Mouse (Mus musculus): Measurements from ENCODE around the gene Ccl25. TPM values are rescaled to one million over a fixed set of nuclear protein-coding genes. Genes with fewer than 3 reads are reported as not detected.

Ccl25 gene
- polyA plus RNA-seq, 1 experiment from 2014 or later = 19.7 TPM

DNA sequence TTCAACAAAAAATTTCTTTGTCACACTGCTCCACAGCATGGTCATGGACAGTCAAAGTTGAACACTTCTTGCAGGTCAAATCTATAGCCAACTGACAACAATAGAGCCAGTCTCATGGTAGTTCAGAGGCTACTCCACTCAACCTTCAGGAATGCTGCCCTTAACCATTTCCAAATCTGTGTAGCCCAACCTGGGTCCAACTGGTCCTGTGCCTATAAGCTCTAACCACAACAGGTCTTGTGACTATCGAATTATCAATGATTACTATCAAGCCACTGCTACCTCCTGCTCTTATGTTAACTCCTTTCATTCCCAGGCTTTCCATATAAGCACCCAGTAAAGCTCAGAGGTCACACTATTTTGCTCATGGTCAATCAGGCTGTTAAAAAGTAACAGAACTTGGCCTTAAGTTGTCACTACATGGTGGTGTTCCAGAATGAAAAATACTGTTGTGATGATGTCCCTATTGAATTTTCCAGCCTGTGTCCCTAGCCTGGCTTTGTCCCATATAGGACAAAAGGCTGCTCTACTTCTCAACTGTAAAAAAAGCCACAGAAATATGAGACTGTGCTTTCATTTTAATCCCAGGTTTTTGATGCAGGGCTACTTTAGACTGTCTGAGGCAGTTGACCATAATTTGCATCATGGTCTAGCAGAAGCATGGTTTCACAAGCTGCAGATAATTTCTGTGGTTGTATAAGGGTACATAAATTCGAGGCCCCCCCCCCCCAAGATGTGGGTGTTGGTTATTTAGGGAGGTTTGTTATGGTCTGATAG lies 6.0 kb upstream of the Ccl25 start:
- peaks cover 43% of the 10 kb centered on the region for H3K4me1 ChIP-seq
- WGBS = 90% methylated on average over 2 of the region's 2 CpGs
- no peaks in the 10 kb centered on the region for H3K27me3 ChIP-seq (replicated peaks)
- no peak overlapping the region for H3K9ac ChIP-seq (replicated peaks)
- no peak for ATAC-seq (ENCODE audit: low FRiP score)
- no peak overlapping the region for H3K4me3 ChIP-seq (replicated peaks)
- H3K27ac ChIP-seq (replicated peaks) = no peak overlapping the region
- peaks cover 16% of the 10 kb centered on the region for H3K36me3 ChIP-seq
- no peak overlapping the region for H3K4me2 ChIP-seq
- no peaks in the 10 kb centered on the region for H3K9me3 ChIP-seq (replicated peaks)

DNA sequence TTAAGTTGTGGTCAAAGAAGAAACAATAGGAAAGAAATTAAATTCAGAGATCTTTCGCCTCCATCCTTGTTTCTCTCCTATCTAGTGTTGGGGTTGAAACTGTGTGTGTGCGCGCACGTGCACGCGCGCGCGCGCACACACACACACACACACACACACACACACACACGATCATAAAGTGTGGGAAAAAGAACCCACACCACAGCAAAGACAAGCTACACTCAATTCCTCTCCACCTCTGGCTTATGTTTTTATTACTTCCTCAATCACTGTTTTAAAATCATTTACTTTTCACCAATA lies 5.5 kb upstream of the Ccl25 start:
- WGBS = 99% methylated on average over 11 of the region's 11 CpGs
- H3K9ac ChIP-seq (replicated peaks) = no peak overlapping the region
- H3K4me1 ChIP-seq = peaks cover 44% of the 10 kb centered on the region
- no peaks in the 10 kb centered on the region for H3K27me3 ChIP-seq (replicated peaks)
- ATAC-seq (ENCODE audit: low FRiP score) = no peak
- H3K4me2 ChIP-seq = no peak overlapping the region
- no peak overlapping the region for H3K27ac ChIP-seq (replicated peaks)
- H3K36me3 ChIP-seq = peaks cover 16% of the 10 kb centered on the region
- no peak overlapping the region for H3K4me3 ChIP-seq (replicated peaks)
- no peaks in the 10 kb centered on the region for H3K9me3 ChIP-seq (replicated peaks)

DNA sequence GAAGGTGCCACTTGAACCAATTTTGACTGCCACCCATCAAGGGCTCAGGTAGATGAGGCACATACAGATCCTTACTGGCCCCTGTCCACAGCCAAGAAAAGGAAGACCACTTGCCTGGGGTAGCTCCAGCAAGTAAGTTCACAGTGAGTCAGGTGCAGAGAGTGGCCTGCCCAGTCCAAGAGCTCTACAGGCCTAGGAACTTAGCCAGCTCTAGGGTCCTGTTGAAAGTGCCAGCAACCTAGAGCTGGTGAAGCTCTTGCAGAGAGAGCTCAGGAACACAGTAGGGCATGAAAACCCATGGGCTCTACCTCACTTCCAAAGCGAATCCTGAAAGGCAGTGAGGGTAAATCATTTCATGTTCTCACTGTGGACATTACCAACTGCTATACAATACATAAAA lies 4.6 kb upstream of the Ccl25 start:
- Histone ChIP-seq H3K36me3 (peaks cover 16% of the 10 kb centered on the region), H3K9ac (replicated peaks) (no peak overlapping the region), H3K4me1 (peaks cover 44% of the 10 kb centered on the region), H3K27me3 (replicated peaks) (no peaks in the 10 kb centered on the region), H3K9me3 (replicated peaks) (no peaks in the 10 kb centered on the region), H3K4me3 (replicated peaks) (no peak overlapping the region), H3K4me2 (no peak overlapping the region), H3K27ac (replicated peaks) (no peak overlapping the region)
- 100% methylated on average over 1 of the region's 1 CpGs for WGBS
- ATAC-seq (ENCODE audit: low FRiP score) = no peak

DNA sequence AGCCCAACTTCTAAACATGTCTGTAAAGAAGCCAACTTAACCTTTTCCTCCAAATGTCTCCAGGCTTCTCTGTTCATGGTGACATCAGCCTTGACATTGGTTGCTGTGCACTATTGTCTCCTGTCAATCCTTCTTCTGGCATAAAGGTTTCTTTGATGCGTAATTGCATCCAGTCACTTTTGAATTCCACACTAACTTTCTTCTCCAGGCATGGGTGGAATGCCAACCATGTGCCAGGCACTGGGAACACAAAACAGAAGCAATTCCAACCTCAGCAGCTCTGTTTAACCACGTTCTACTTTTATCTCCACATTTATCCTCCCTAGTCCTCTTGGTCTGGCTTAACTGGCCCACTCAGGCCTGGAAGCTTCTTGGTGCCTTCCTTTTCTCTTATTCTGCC lies 4.0 kb upstream of the Ccl25 start:
- H3K36me3 ChIP-seq = peaks cover 16% of the 10 kb centered on the region
- H3K27ac ChIP-seq (replicated peaks) = no peak overlapping the region
- WGBS = 84% methylated on average over 2 of the region's 2 CpGs
- no peak for ATAC-seq (ENCODE audit: low FRiP score)
- H3K9ac ChIP-seq (replicated peaks) = no peak overlapping the region
- H3K27me3 ChIP-seq (replicated peaks) = no peaks in the 10 kb centered on the region
- peaks cover 50% of the 10 kb centered on the region for H3K4me1 ChIP-seq
- no peak overlapping the region for H3K4me3 ChIP-seq (replicated peaks)
- H3K4me2 ChIP-seq = no peak overlapping the region
- H3K9me3 ChIP-seq (replicated peaks) = no peaks in the 10 kb centered on the region

DNA sequence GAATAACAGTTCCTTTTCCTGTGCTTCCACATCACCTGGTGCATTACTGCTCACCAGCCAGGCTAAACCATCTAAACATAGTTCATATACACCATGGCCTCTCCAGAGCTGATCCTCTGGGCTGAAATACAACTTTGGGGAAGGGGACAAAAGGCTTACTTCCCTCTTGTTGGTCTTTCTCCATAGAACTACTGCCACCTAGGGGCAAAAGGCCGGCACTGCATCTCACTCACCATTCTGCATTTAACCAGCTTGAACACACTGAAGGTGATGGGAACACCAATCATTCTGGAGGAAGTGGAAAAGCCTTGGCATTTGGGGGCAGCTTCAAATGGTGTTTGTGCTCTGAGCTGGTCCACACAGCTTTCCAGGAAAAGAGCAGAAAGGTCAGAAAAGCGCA lies 2.5 kb upstream of the Ccl25 start:
- Histone ChIP-seq H3K4me1 (peaks cover 56% of the 10 kb centered on the region), H3K27me3 (replicated peaks) (no peaks in the 10 kb centered on the region), H3K4me3 (replicated peaks) (peak overlapping the region; percentile 4; the same call in 1 of the 2 replicates), H3K27ac (replicated peaks) (no peak overlapping the region; the same call in 1 of the 2 replicates), H3K9ac (replicated peaks) (no peak overlapping the region), H3K9me3 (replicated peaks) (no peaks in the 10 kb centered on the region), H3K36me3 (peaks cover 16% of the 10 kb centered on the region), H3K4me2 (peak overlapping the region; percentile 92)
- 35% methylated on average over 2 of the region's 2 CpGs for WGBS
- no peak for ATAC-seq (ENCODE audit: low FRiP score)

DNA sequence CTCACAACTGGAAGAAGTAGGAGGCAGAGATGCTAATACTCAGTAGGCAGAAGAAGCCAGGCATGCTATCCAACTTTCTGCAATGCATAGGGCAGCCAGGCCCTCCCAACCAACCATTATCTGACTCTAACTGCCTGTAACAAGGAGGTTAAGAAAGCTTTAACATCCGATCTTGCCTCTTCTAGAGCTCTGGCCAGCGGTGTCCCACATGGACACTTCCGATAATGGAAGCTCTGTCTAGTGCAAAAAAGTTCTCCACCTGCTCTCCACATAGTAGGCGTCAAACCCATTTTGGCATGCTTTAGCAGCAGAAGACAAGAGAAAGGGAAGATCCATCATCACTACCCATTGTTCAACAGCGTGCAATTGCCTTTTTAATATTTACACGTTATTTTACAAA lies 1.1 kb upstream of the Ccl25 start:
- peaks cover 57% of the 10 kb centered on the region for H3K4me1 ChIP-seq
- peak overlapping the region; percentile 82 for H3K9ac ChIP-seq (replicated peaks)
- peak overlapping the region; percentile 71 for H3K4me3 ChIP-seq (replicated peaks)
- peak overlapping the region; percentile 92 for H3K4me2 ChIP-seq
- peaks cover 30% of the 10 kb centered on the region for H3K36me3 ChIP-seq
- no peaks in the 10 kb centered on the region for H3K9me3 ChIP-seq (replicated peaks)
- no peak overlapping the region; the same call in 1 of the 2 replicates for H3K27ac ChIP-seq (replicated peaks)
- 2% methylated on average over 6 of the region's 6 CpGs for WGBS
- no peaks in the 10 kb centered on the region for H3K27me3 ChIP-seq (replicated peaks)
- no peak for ATAC-seq (ENCODE audit: low FRiP score)

DNA sequence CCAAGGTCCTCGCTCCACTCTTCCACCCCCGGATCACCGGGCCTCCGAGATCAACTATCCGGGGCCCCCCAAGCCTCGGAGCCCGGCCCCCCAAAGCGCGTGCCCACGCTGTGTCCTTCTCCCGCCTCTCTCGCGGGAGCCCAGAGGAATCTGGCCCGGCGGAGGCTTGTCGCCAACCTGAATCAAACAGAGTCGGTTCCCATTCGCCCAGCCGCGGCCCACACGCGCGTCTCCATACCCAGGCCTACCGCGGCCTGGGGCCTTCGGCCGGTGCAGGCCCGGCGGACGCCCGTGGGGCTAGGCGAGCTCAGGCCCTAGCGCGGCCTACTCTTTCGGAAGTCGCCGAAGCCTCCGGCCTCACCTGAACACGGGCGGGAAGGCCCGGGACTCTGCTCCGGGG lies 485 bp upstream of the Ccl25 start:
- peak overlapping the region; percentile 82 for H3K9ac ChIP-seq (replicated peaks)
- H3K4me2 ChIP-seq = peak overlapping the region; percentile 92
- peak overlapping the region; percentile 93 for H3K27ac ChIP-seq (replicated peaks)
- H3K9me3 ChIP-seq (replicated peaks) = no peaks in the 10 kb centered on the region
- H3K36me3 ChIP-seq = peaks cover 36% of the 10 kb centered on the region
- WGBS = under 1% methylated on average over 42 of the region's 42 CpGs
- H3K27me3 ChIP-seq (replicated peaks) = no peaks in the 10 kb centered on the region
- peak; percentile 69 for ATAC-seq (ENCODE audit: low FRiP score)
- peak overlapping the region; percentile 71 for H3K4me3 ChIP-seq (replicated peaks)
- peaks cover 53% of the 10 kb centered on the region for H3K4me1 ChIP-seq

DNA sequence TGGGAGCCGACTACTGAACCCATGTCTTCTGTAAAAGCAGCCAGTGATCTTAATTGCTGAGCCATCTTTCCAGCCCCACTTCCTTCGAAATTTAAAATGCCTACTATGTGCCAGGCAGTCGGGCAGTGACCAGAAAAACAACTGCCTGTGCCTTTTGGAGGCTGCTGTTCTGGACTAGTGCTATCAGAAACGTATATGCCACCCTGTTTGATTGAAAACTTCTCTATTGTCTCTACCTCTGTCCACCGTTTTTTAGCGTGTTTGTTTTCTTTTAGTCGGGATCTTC lies 684 bp downstream of the Ccl25 start:
- Histone ChIP-seq H3K27ac (replicated peaks) (peak overlapping the region; percentile 93), H3K27me3 (replicated peaks) (no peaks in the 10 kb centered on the region), H3K4me2 (peak overlapping the region; percentile 75), H3K9ac (replicated peaks) (peak overlapping the region; percentile 82), H3K9me3 (replicated peaks) (no peaks in the 10 kb centered on the region), H3K36me3 (peaks cover 44% of the 10 kb centered on the region), H3K4me3 (replicated peaks) (peak overlapping the region; percentile 71), H3K4me1 (peaks cover 50% of the 10 kb centered on the region)
- WGBS = 40% methylated on average over 7 of the region's 7 CpGs
- no peak for ATAC-seq (ENCODE audit: low FRiP score)

DNA sequence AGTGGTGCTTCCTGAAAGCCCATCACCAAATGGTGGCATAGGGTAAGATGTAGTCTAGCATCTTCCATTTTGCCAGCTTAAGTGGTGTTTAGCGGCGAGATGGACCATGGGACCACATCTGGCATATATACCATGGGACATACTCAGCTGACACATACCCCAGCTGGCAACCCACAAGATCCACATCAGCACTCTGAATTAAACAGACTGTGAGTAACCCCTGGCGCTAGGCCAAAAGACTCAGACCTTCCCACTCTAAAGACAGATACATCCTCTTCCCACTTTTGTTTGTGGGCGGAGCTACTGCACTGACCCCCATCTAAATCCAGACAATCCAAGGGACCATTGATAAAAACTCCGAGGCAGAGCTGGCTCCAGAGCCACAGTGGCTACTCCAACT lies 4.0 kb downstream of the Ccl25 start:
- 90% methylated on average over 5 of the region's 5 CpGs for WGBS

DNA sequence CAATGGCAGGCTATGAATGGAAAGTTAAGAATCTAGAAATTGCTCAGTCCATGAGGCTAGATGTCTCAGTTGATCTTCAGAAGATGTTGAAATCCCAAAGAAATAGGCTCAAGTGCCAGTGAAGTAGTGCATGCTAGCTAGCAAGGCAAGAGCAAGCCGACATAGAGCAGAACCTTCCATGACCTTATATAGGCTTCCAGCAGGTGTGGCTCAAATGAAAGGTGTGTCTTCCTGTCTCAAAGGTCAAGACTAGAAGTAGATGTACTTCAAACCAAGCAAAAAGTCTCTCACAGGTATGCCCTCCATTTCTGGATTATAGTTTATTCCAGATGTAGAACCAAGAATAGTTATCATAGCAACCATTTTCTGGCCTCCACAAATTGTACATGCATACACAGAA lies 9.0 kb downstream of the Ccl25 start:
- no peaks in the 10 kb centered on the region for H3K4me1 ChIP-seq
- H3K4me2 ChIP-seq = no peak overlapping the region
- no peak overlapping the region for H3K27ac ChIP-seq (replicated peaks)
- 100% methylated on average over 1 of the region's 1 CpGs for WGBS
- ATAC-seq (ENCODE audit: low FRiP score) = no peak
- no peaks in the 10 kb centered on the region for H3K9me3 ChIP-seq (replicated peaks)
- no peaks in the 10 kb centered on the region for H3K27me3 ChIP-seq (replicated peaks)
- no peak overlapping the region for H3K4me3 ChIP-seq (replicated peaks)
- H3K36me3 ChIP-seq = peaks cover 85% of the 10 kb centered on the region
- no peak overlapping the region for H3K9ac ChIP-seq (replicated peaks)

More for the DNA sequence above, 4.0 kb downstream of the Ccl25 start:
- no peak overlapping the region for H3K9ac ChIP-seq (replicated peaks)
- H3K4me2 ChIP-seq = no peak overlapping the region
- no peak for ATAC-seq (ENCODE audit: low FRiP score)
- H3K27ac ChIP-seq (replicated peaks) = no peak overlapping the region
- no peaks in the 10 kb centered on the region for H3K27me3 ChIP-seq (replicated peaks)
- H3K4me1 ChIP-seq = peaks cover 17% of the 10 kb centered on the region
- peaks cover 58% of the 10 kb centered on the region for H3K36me3 ChIP-seq
- H3K4me3 ChIP-seq (replicated peaks) = no peak overlapping the region
- no peaks in the 10 kb centered on the region for H3K9me3 ChIP-seq (replicated peaks)

DNA sequence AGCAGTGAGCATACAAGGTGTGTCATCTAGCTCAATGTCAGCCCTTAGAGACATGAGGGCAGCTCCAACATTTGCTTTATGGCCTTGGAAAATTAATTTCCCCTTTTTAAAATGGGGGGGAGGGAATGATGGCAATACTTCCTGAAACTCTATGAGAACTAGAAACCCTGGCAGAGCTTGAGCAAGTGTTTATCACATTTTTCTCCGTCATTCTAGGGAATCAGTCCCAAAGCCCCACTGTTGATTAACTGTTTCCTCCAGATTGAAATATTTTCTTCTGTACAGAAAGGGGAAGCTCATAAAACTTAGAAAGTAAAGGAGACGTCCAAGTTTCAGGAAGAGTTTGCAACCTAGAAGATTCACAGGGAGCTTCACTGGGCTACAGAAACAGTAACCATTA lies 10.7 kb downstream of the Ccl25 start:
- no peaks in the 10 kb centered on the region for H3K9me3 ChIP-seq (replicated peaks)
- H3K4me1 ChIP-seq = no peaks in the 10 kb centered on the region
- H3K27ac ChIP-seq (replicated peaks) = no peak overlapping the region
- WGBS = 94% methylated on average over 2 of the region's 2 CpGs
- H3K4me2 ChIP-seq = no peak overlapping the region
- H3K27me3 ChIP-seq (replicated peaks) = no peaks in the 10 kb centered on the region
- H3K36me3 ChIP-seq = peaks cover 75% of the 10 kb centered on the region
- ATAC-seq (ENCODE audit: low FRiP score) = no peak
- no peak overlapping the region for H3K4me3 ChIP-seq (replicated peaks)
- no peak overlapping the region for H3K9ac ChIP-seq (replicated peaks)

DNA sequence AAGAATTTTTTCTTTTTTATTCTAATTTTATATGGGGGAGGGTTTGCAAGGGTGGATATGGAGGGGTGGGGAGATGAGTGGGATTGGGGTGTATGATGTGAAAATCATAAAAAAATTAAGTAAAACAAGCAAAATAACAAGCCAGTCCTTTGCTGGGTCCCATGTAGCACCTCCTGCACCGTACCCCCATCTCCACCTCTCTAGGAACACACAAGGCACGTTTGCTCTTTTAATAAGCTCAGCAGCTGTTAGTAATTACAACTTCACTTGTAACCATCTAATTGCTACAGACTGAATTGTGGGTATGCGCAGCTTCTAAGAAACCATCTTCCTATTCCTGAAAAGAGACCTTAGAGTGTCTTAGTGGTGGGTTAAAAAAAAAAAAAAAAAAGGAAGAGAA lies 15.2 kb downstream of the Ccl25 start:
- Histone ChIP-seq H3K27ac (replicated peaks) (no peak overlapping the region), H3K9me3 (replicated peaks) (no peaks in the 10 kb centered on the region), H3K4me3 (replicated peaks) (no peak overlapping the region), H3K36me3 (peaks cover 36% of the 10 kb centered on the region), H3K4me2 (no peak overlapping the region), H3K27me3 (replicated peaks) (no peaks in the 10 kb centered on the region), H3K9ac (replicated peaks) (no peak overlapping the region), H3K4me1 (no peaks in the 10 kb centered on the region)
- WGBS = 84% methylated on average over 3 of the region's 3 CpGs
- ATAC-seq (ENCODE audit: low FRiP score) = no peak

Data from neural tube, embryonic 15.5 days (tissue).